Mouse (Mus musculus) embryo, embryonic 9.5 days (tissue): ENCODE measurements around the gene Rcn1.

Experiments used
- DNase-seq: peaks from one replicate; pipeline ENCODE4 v3.0.0-alpha.2; 2017; ENCODE audit errors: extremely low spot score

Rcn1 gene

DNA sequence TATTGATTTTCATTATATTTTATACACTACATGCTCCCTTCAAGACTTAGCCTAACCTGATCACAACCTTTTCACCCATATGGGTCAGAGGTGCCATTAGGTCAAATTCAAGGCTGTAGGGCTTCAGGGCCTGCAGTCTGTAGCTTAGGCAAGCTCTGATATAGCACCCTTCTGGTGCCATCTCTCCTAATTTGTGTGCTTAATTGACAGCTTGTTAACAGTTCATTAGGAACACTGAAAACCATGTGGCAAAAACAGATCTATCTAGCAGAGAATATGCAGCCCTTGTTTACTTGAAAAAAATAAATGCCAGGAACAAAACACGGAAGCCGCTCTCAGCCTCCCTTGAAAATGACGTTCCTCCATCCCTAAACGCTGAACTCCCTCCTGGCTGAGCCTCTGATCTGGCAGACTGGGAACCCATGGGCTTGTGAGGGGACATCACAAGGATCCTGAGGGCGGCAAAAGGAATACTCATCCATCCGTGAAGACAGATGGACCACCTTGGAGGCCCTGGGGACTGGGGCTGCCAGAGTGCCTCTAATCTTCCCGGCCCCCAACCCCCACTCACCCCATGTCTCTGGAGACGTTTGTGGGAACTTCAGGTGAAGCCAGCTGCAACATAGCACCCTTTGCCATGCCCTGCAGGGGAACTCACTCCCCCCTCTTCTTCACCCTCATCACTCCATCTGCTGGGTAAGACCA lies 61.8 kb downstream of the Rcn1 start:
- DNase-seq: no peak

DNA sequence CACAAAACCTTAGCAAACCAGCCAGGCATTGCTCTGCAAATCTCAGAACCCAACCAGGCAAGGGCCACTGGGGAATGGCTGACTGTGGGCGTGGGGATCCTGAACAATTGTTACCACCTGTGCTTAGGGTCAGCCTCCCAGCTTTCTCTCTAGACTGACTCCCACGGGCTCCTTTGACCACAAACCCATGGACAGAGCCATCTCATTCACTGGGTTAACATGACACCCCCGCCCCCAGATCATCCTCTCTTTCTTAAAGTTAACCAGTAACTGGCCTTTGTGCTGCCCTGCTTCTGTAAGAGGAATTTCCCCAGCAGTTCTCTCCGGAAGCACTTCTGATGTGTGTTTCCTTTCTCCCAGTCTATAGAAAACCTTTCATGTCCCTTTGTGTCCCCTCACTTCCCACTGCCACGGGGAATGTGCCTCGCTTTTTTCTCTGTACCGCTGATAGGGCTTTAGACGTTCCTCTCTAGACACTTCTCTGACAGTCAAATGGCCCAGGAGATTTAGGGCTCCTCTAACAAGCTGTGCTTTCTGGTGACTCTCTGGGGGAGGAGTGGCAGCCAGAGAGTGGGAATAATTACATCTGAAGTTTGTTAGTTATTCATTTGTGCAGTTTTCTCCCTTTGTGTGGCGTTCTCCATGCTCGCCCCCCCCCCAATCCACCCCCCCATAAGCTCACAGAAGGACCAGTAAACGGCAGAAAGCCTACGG lies 62.6 kb downstream of the Rcn1 start:
- no peak for DNase-seq
